Mouse (Mus musculus) layer of hippocampus, postnatal 14 days (tissue): ENCODE measurements at regions not wholly inside any gene's neighbourhood (a gene's known extent, or its start where the extent isn't known, plus 50 kb on each side); places are given as distances from the start of the nearest gene placed in this dataset.
"Not testable (repeated sequence)": the region's sequence is repeated elsewhere in the genome, so short reads cannot be mapped to it uniquely, and the experiment has no call there.

Experiments used
- DNase-seq, 2 experiments: peaks; one replicate each; pipeline ENCODE4 v3.0.0; 2021 to 2022; ENCODE audit warnings: low spot score in 2 of 2, mixed read lengths in 1 of 2

GRCm38 (mm10) chr8:78064161-78064560 is 148.9 kb upstream of the Ttc29 start:
- no peak for DNase-seq

- no peak for DNase-seq
These were observed 147.1 kb upstream of the Ttc29 start for GRCm38 (mm10) chr8:78065890-78066493.

- no peak for DNase-seq
These were observed 144.8 kb upstream of the Ttc29 start for GRCm38 (mm10) chr8:78068087-78068910.

- DNase-seq, result no peak
These were observed 139.3 kb upstream of the Ttc29 start for GRCm38 (mm10) chr8:78073821-78074220.

GRCm38 (mm10) chr8:78077122-78077521 is 136.0 kb upstream of the Ttc29 start:
- no peak for DNase-seq

GRCm38 (mm10) chr8:78081395-78081794 is 131.7 kb upstream of the Ttc29 start:
- not testable (repeated sequence) for DNase-seq

- no peak for DNase-seq
These were observed 130.1 kb upstream of the Ttc29 start for GRCm38 (mm10) chr8:78083012-78083411.

- no peak for DNase-seq
These were observed 126.7 kb upstream of the Ttc29 start for GRCm38 (mm10) chr8:78086361-78086760.

GRCm38 (mm10) chr8:78090382-78091122 is 122.5 kb upstream of the Ttc29 start:
- DNase-seq, result no peak

GRCm38 (mm10) chr8:78096383-78096782 is 116.7 kb upstream of the Ttc29 start:
- DNase-seq, result no peak

GRCm38 (mm10) chr8:78098191-78098745 is 114.8 kb upstream of the Ttc29 start:
- DNase-seq, result no peak

- no peak for DNase-seq
These were observed 114.0 kb upstream of the Ttc29 start for GRCm38 (mm10) chr8:78099091-78099490.

GRCm38 (mm10) chr8:78107339-78107738 is 105.8 kb upstream of the Ttc29 start:
- DNase-seq, result no peak

- no peak for DNase-seq
These were observed 103.0 kb upstream of the Ttc29 start for GRCm38 (mm10) chr8:78110003-78110649.

- DNase-seq, result no peak
These were observed 100.0 kb upstream of the Ttc29 start for GRCm38 (mm10) chr8:78113105-78113504.

GRCm38 (mm10) chr8:78114512-78114911 is 98.6 kb upstream of the Ttc29 start:
- DNase-seq, result no peak

- no peak for DNase-seq
These were observed 95.9 kb upstream of the Ttc29 start for GRCm38 (mm10) chr8:78117191-78117590.

GRCm38 (mm10) chr8:78118493-78118892 is 94.6 kb upstream of the Ttc29 start:
- DNase-seq, result no peak

- DNase-seq, result peak; percentile 21 to 67
These were observed 93.4 kb upstream of the Ttc29 start for GRCm38 (mm10) chr8:78119682-78120081.

GRCm38 (mm10) chr8:78124248-78124647 is 88.8 kb upstream of the Ttc29 start:
- DNase-seq, result no peak

GRCm38 (mm10) chr8:78127852-78128251 is 85.2 kb upstream of the Ttc29 start:
- no peak for DNase-seq
